Mouse (Mus musculus) heart, embryonic 12.5 days (tissue): ENCODE data around the gene Nsmf. TPM values are rescaled to one million over a fixed set of nuclear protein-coding genes. Genes with fewer than 3 reads are reported as not detected.

ENCODE experiments used
- ATAC-seq: fragments of 200-750 bp; cut with Nextera tagmentation; 2 replicates; pipeline ENCODE4 v1.8.0; 2017; ENCODE audit warnings: moderate TSS enrichment, moderate library complexity; ENCODE audit not compliant: insufficient number of reproducible peaks, low FRiP score
- H3K27ac ChIP-seq: fragments of 300-500 bp; sonication (generic); 2 replicates; pipeline ENCODE4 v1.5.1; 2016; ENCODE audit warnings: mild to moderate bottlenecking, moderate library complexity; ENCODE audit not compliant: poor library complexity, severe bottlenecking
- H3K27me3 ChIP-seq: fragments of 300-500 bp; sonication (generic); replicated peaks from 2 replicates; pipeline ENCODE4 v1.6.1; 2016; ENCODE audit warnings: mild to moderate bottlenecking, moderate library complexity
- H3K36me3 ChIP-seq: fragments of 300-500 bp; sonication (generic); 2 replicates; pipeline ENCODE4 v1.6.1; 2016; ENCODE audit warnings: mild to moderate bottlenecking, moderate library complexity
- H3K4me1 ChIP-seq: fragments of 300-500 bp; sonication (generic); replicated peaks from 2 replicates; pipeline ENCODE4 v1.6.1; 2016; ENCODE audit warnings: mild to moderate bottlenecking
- H3K4me2 ChIP-seq: fragments of 300-500 bp; sonication (generic); 2 replicates; pipeline ENCODE4 v1.6.1; 2016; ENCODE audit warnings: mild to moderate bottlenecking, moderate library complexity
- H3K4me3 ChIP-seq: fragments of 300-500 bp; sonication (generic); 2 replicates; pipeline ENCODE4 v1.5.1; 2016; ENCODE audit warnings: mild to moderate bottlenecking
- H3K9ac ChIP-seq: fragments of 300-500 bp; sonication (generic); 2 replicates; pipeline ENCODE4 v1.6.1; 2016; ENCODE audit warnings: mild to moderate bottlenecking, moderate library complexity
- H3K9me3 ChIP-seq: fragments of 300-500 bp; sonication (generic); replicated peaks from 2 replicates; pipeline ENCODE4 v1.6.1; 2016; ENCODE audit warnings: mild to moderate bottlenecking, moderate library complexity
- WGBS: fragments of 180-500 bp; shearing (Covaris S2); methylation state at CpG from one replicate; pipeline ENCODE4 v1.1.7; 2016; 5-methylcytosine and 5-hydroxymethylcytosine counted together
- polyA plus RNA-seq: library from polyadenylated mRNA; unstranded; fragments of >200 nt; fragmentation: Nextera tagmentation; extraction: Ambion mirVana; gene quantifications from 2 replicates; pipeline ENCODE4 v1.2.1, GENCODE M21; 2016

Nsmf gene
- polyA plus RNA-seq, 1 experiment from 2014 or later: 62.8 TPM

- peaks cover 29% of the 10 kb centered on the region for H3K27me3 ChIP-seq
- H3K4me1 ChIP-seq: no peaks in the 10 kb centered on the region
- no peaks in the 10 kb centered on the region for H3K9me3 ChIP-seq
- no peak overlapping the region for H3K4me2 ChIP-seq
- 80% methylated on average over 5 of the region's 5 CpGs for WGBS
- H3K9ac ChIP-seq: no peak overlapping the region
- no peak for ATAC-seq
- H3K4me3 ChIP-seq: no peak overlapping the region
- no peaks in the 10 kb centered on the region for H3K36me3 ChIP-seq
- no peak overlapping the region for H3K27ac ChIP-seq
Observed at GRCm38 (mm10) chr2:25085571-25085970, 31.4 kb downstream of the Nsmf start.

GRCm38 (mm10) chr2:25087842-25088241, 33.7 kb downstream of the Nsmf start:
- H3K9me3 ChIP-seq: no peaks in the 10 kb centered on the region
- ATAC-seq: no peak
- no peaks in the 10 kb centered on the region for H3K36me3 ChIP-seq
- H3K4me1 ChIP-seq: no peaks in the 10 kb centered on the region
- WGBS: 87% methylated on average over 2 of the region's 2 CpGs
- H3K9ac ChIP-seq: no peak overlapping the region
- no peak overlapping the region for H3K4me2 ChIP-seq
- no peak overlapping the region for H3K4me3 ChIP-seq
- H3K27me3 ChIP-seq: peaks cover 29% of the 10 kb centered on the region
- H3K27ac ChIP-seq: no peak overlapping the region

- Histone ChIP-seq H3K4me1 (no peaks in the 10 kb centered on the region), H3K4me3 (no peak overlapping the region)
- 67% methylated on average over 3 of the region's 3 CpGs for WGBS
Observed at GRCm38 (mm10) chr2:25088636-25089035, 34.5 kb downstream of the Nsmf start.

GRCm38 (mm10) chr2:25094785-25095108, 40.6 kb downstream of the Nsmf start:
- H3K9ac ChIP-seq: no peak overlapping the region
- H3K4me3 ChIP-seq: no peak overlapping the region
- H3K27ac ChIP-seq: no peak overlapping the region
- WGBS: 28% methylated on average over 17 of the region's 17 CpGs
- no peak for ATAC-seq
- peak overlapping the region; percentile 48 for H3K4me2 ChIP-seq
- H3K36me3 ChIP-seq: no peaks in the 10 kb centered on the region
- no peaks in the 10 kb centered on the region for H3K9me3 ChIP-seq
- 0 out of 2 replicates have a peak, but pooled peaks cover 3% of the 10 kb centered on the region for H3K4me1 ChIP-seq
- H3K27me3 ChIP-seq: peaks cover 48% of the 10 kb centered on the region

More at GRCm38 (mm10) chr2:25088636-25089035, 34.5 kb downstream of the Nsmf start:
- no peak overlapping the region for H3K27ac ChIP-seq
- no peak for ATAC-seq
- H3K27me3 ChIP-seq: peaks cover 28% of the 10 kb centered on the region
- no peak overlapping the region for H3K4me2 ChIP-seq
- no peaks in the 10 kb centered on the region for H3K36me3 ChIP-seq
- H3K9ac ChIP-seq: no peak overlapping the region
- no peaks in the 10 kb centered on the region for H3K9me3 ChIP-seq

GRCm38 (mm10) chr2:25095109-25095850, 41.1 kb downstream of the Nsmf start, which contains the start of gene Noxa1:
Gene Noxa1 (minus strand): TSS chr2:25095149.
- WGBS: 42% methylated on average over 28 of the region's 28 CpGs

GRCm38 (mm10) chr2:25098005-25098615, 44.0 kb downstream of the Nsmf start:
- no peak overlapping the region for H3K9ac ChIP-seq
- no peak for ATAC-seq
- H3K36me3 ChIP-seq: no peaks in the 10 kb centered on the region
- no peak overlapping the region for H3K27ac ChIP-seq
- peaks cover 25% of the 10 kb centered on the region for H3K27me3 ChIP-seq
- H3K4me3 ChIP-seq: no peak overlapping the region
- no peaks in the 10 kb centered on the region for H3K9me3 ChIP-seq
- no peak overlapping the region for H3K4me2 ChIP-seq
- H3K4me1 ChIP-seq: 0 out of 2 replicates have a peak, but pooled peaks cover 3% of the 10 kb centered on the region
- 53% methylated on average over 3 of the region's 3 CpGs for WGBS

More at GRCm38 (mm10) chr2:25095109-25095850, 41.1 kb downstream of the Nsmf start, which contains the start of gene Noxa1:
- Histone ChIP-seq H3K9ac (no peak within 1 kb of the TSS), H3K4me3 (no peak within 1 kb of the TSS), H3K36me3 (no peaks in the 10 kb centered on the region), H3K4me2 (peak within 1 kb of the TSS; percentile 48), H3K27ac (no peak within 1 kb of the TSS), H3K9me3 (no peaks in the 10 kb centered on the region), H3K4me1 (0 out of 2 replicates have a peak, but pooled peaks cover 3% of the 10 kb centered on the region), H3K27me3 (peaks cover 44% of the 10 kb centered on the region)
- ATAC-seq: peak; percentile 34; the same call in 1 of the 2 replicates

- Histone ChIP-seq H3K4me2 (no peak overlapping the region), H3K27ac (no peak overlapping the region), H3K36me3 (no peaks in the 10 kb centered on the region), H3K4me3 (no peak overlapping the region), H3K27me3 (peaks cover 21% of the 10 kb centered on the region), H3K9me3 (no peaks in the 10 kb centered on the region), H3K4me1 (0 out of 2 replicates have a peak, but pooled peaks cover 3% of the 10 kb centered on the region), H3K9ac (no peak overlapping the region)
- no peak for ATAC-seq
- 46% methylated on average over 5 of the region's 5 CpGs for WGBS
Observed at GRCm38 (mm10) chr2:25098956-25099355, 44.8 kb downstream of the Nsmf start.

- Histone ChIP-seq H3K9ac (no peak overlapping the region), H3K36me3 (no peaks in the 10 kb centered on the region), H3K27ac (no peak overlapping the region), H3K4me1 (0 out of 2 replicates have a peak, but pooled peaks cover under 1% of the 10 kb centered on the region), H3K4me2 (no peak overlapping the region), H3K27me3 (peaks cover 17% of the 10 kb centered on the region), H3K4me3 (no peak overlapping the region), H3K9me3 (no peaks in the 10 kb centered on the region)
- 72% methylated on average over 3 of the region's 3 CpGs for WGBS
- ATAC-seq: no peak
Observed at GRCm38 (mm10) chr2:25099703-25100102, 45.5 kb downstream of the Nsmf start.

GRCm38 (mm10) chr2:25104122-25104521, 50.0 kb downstream of the Nsmf start:
- Histone ChIP-seq H3K36me3 (no peaks in the 10 kb centered on the region), H3K4me1 (peaks cover 24% of the 10 kb centered on the region), H3K4me2 (no peak overlapping the region), H3K27me3 (peaks cover 13% of the 10 kb centered on the region), H3K27ac (no peak overlapping the region), H3K4me3 (no peak overlapping the region), H3K9me3 (no peaks in the 10 kb centered on the region), H3K9ac (no peak overlapping the region)
- no peak for ATAC-seq
- WGBS: 82% methylated on average over 2 of the region's 2 CpGs

GRCm38 (mm10) chr2:25106045-25106444, 51.9 kb downstream of the Nsmf start:
- no peaks in the 10 kb centered on the region for H3K9me3 ChIP-seq
- H3K27ac ChIP-seq: peak overlapping the region; percentile 66
- 36% methylated on average over 3 of the region's 3 CpGs for WGBS
- H3K4me2 ChIP-seq: no peak overlapping the region
- no peak overlapping the region for H3K9ac ChIP-seq
- no peak overlapping the region for H3K4me3 ChIP-seq
- no peaks in the 10 kb centered on the region for H3K36me3 ChIP-seq
- ATAC-seq: peak; percentile 77
- peaks cover 24% of the 10 kb centered on the region for H3K4me1 ChIP-seq
- peaks cover 13% of the 10 kb centered on the region for H3K27me3 ChIP-seq

GRCm38 (mm10) chr2:25109487-25109886, 55.3 kb downstream of the Nsmf start:
- no peak overlapping the region for H3K27ac ChIP-seq
- no peak overlapping the region for H3K4me3 ChIP-seq
- no peak for ATAC-seq
- H3K36me3 ChIP-seq: no peaks in the 10 kb centered on the region
- H3K27me3 ChIP-seq: peaks cover 7% of the 10 kb centered on the region; the same call in 1 of the 2 replicates
- no peaks in the 10 kb centered on the region for H3K9me3 ChIP-seq
- H3K4me1 ChIP-seq: peaks cover 26% of the 10 kb centered on the region
- no peak overlapping the region for H3K4me2 ChIP-seq
- H3K9ac ChIP-seq: no peak overlapping the region
